Mouse (Mus musculus) spleen, postnatal 4 days (tissue): ENCODE measurements around the gene Map3k4.

Experiments
- DNase-seq, 2 experiments: peaks; one replicate each; pipeline ENCODE4 v3.0.0; 2022; ENCODE audit warnings: low spot score in 2 of 2

Gene Map3k4

GRCm38 (mm10) chr17:12271805-12272204 lies 46.8 kb downstream of the Map3k4 start:
- DNase-seq = no peak

- DNase-seq = no peak
Measured at GRCm38 (mm10) chr17:12268538-12268937, 50.1 kb downstream of the Map3k4 start.

GRCm38 (mm10) chr17:12268091-12268490 lies 50.5 kb downstream of the Map3k4 start:
- no peak for DNase-seq

GRCm38 (mm10) chr17:12265969-12266925 lies 52.3 kb downstream of the Map3k4 start:
- DNase-seq = no peak

- DNase-seq = no peak
Measured at GRCm38 (mm10) chr17:12264293-12264692, 54.3 kb downstream of the Map3k4 start.

- no peak for DNase-seq
Measured at GRCm38 (mm10) chr17:12263787-12264186, 54.8 kb downstream of the Map3k4 start.

GRCm38 (mm10) chr17:12262851-12263250 lies 55.7 kb downstream of the Map3k4 start:
- no peak for DNase-seq

- no peak for DNase-seq
Measured at GRCm38 (mm10) chr17:12261887-12262286, 56.7 kb downstream of the Map3k4 start.

GRCm38 (mm10) chr17:12261376-12261775 lies 57.2 kb downstream of the Map3k4 start:
- no peak for DNase-seq

GRCm38 (mm10) chr17:12259957-12260356 lies 58.6 kb downstream of the Map3k4 start:
- DNase-seq = no peak

- DNase-seq = no peak
Measured at GRCm38 (mm10) chr17:12258517-12258916, 60.1 kb downstream of the Map3k4 start.

- no peak for DNase-seq
Measured at GRCm38 (mm10) chr17:12256142-12256541, 62.5 kb downstream of the Map3k4 start.

- no peak for DNase-seq
Measured at GRCm38 (mm10) chr17:12250581-12250980, 68.0 kb downstream of the Map3k4 start.

GRCm38 (mm10) chr17:12249783-12250504 lies 68.7 kb downstream of the Map3k4 start:
- DNase-seq = no peak

- DNase-seq = no peak
Measured at GRCm38 (mm10) chr17:12240701-12241100, 77.9 kb downstream of the Map3k4 start.

GRCm38 (mm10) chr17:12232724-12233123 lies 85.9 kb downstream of the Map3k4 start:
- no peak for DNase-seq

- no peak for DNase-seq
Measured at GRCm38 (mm10) chr17:12231087-12231486, 87.5 kb downstream of the Map3k4 start.

- no peak for DNase-seq
Measured at GRCm38 (mm10) chr17:12230167-12230566, 88.4 kb downstream of the Map3k4 start.

GRCm38 (mm10) chr17:12229756-12230155 lies 88.8 kb downstream of the Map3k4 start:
- DNase-seq = no peak

- DNase-seq = no peak
Measured at GRCm38 (mm10) chr17:12228471-12228870, 90.1 kb downstream of the Map3k4 start.

GRCm38 (mm10) chr17:12228001-12228400 lies 90.6 kb downstream of the Map3k4 start:
- DNase-seq = no peak

- DNase-seq = no peak
Measured at GRCm38 (mm10) chr17:12226551-12226950, 92.0 kb downstream of the Map3k4 start.

GRCm38 (mm10) chr17:12225227-12225626 lies 93.4 kb downstream of the Map3k4 start:
- DNase-seq = no peak
